ENCODE assay signal across 11 mouse cellular contexts in genomic region chr9:48755438-48756070, GRCm38 (mm10).
A peak's percentile ranks its signal among the peaks of the same experiment; 100 is the strongest.
DNase-seq lines count a peak whose midpoint lies in the region; ATAC-seq and TF ChIP-seq lines count a peak whose summit lies in the region.
"Had no signal": no experiment of that assay in that cellular context is flagged by ENCODE, and none has a peak within 500 bp of the region (broad histone marks: within the 10 kb centered on the region; RNA-seq: fewer than 3 reads in every experiment).

No protein-coding gene starts in this region.

- DNase-seq in forebrain, embryonic 11.5 days (ENCODE audit: low spot score) = no peak
- DNase-seq in lung, postnatal 0 days (ENCODE audit: low spot score) = no peak
- DNase-seq in lung, postnatal 36 days = no peak
- DNase-seq in hindbrain, postnatal 0 days (ENCODE audit: low spot score) = no peak
- no peak for DNase-seq in frontal cortex, postnatal 14 days (ENCODE audit: low spot score in 2 of 2)
- DNase-seq in kidney, adult 11 months = no peak
- DNase-seq: gastrocnemius, postnatal 25 days; heart, postnatal 4 days had no signal

- no peak overlapping the region for H3K4me3 ChIP-seq in forebrain, embryonic 11.5 days (ENCODE audit: low read depth, low read length)
- H3K4me3 ChIP-seq in forebrain, embryonic 15.5 days = no peak overlapping the region
- no peak overlapping the region for H3K4me3 ChIP-seq in lung, postnatal 0 days (ENCODE audit: low read depth, low read length)
- H3K4me3 ChIP-seq in hindbrain, postnatal 0 days (ENCODE audit: low read length) = no peak overlapping the region
- H3K4me3 ChIP-seq in neural tube, embryonic 12.5 days = no peak overlapping the region
- H3K4me3 ChIP-seq: limb, embryonic 15.5 days had no signal

- TF ChIP-seq CTCF in lung, postnatal 0 days (IDR thresholded peaks at IDR 0.05) = no peak
- no peak for TF ChIP-seq CTCF in hindbrain, postnatal 0 days (IDR thresholded peaks at IDR 0.05; ENCODE audit: low read depth)

- ATAC-seq in forebrain, embryonic 11.5 days (replicated peaks; ENCODE audit: low FRiP score) = peak; percentile 30; the same call in 1 of the 2 replicates
- ATAC-seq in forebrain, embryonic 15.5 days (replicated peaks) = no peak
- ATAC-seq in lung, postnatal 0 days = no peak
- ATAC-seq in hindbrain, postnatal 0 days = no peak
- peak; percentile 29; the same call in 1 of the 2 replicates for ATAC-seq in neural tube, embryonic 12.5 days (ENCODE audit: low FRiP score, low read depth)

- peak overlapping the region; percentile 58; the same call in 1 of the 2 replicates for H3K27ac ChIP-seq in forebrain, embryonic 11.5 days (ENCODE audit: low read depth, low read length)
- H3K27ac ChIP-seq in forebrain, embryonic 15.5 days (replicated peaks) = no peak overlapping the region
- H3K27ac ChIP-seq in lung, postnatal 0 days (ENCODE audit: low read length) = peak overlapping the region; percentile 29
- H3K27ac ChIP-seq in hindbrain, postnatal 0 days = no peak overlapping the region; the same call in 1 of the 2 replicates
- 0 out of 2 replicates have a peak overlapping the region, but pooled peaks have one; percentile 26 for H3K27ac ChIP-seq in neural tube, embryonic 12.5 days
- H3K27ac ChIP-seq: limb, embryonic 15.5 days had no signal

- no peak overlapping the region for H3K4me2 ChIP-seq in forebrain, embryonic 11.5 days (ENCODE audit: low read depth, low read length, severe bottlenecking)
- H3K4me2 ChIP-seq in forebrain, embryonic 15.5 days (replicated peaks) = no peak overlapping the region
- H3K4me2 ChIP-seq in lung, postnatal 0 days (replicated peaks; ENCODE audit: low read depth, low read length) = no peak overlapping the region
- no peak overlapping the region for H3K4me2 ChIP-seq in hindbrain, postnatal 0 days (ENCODE audit: low read depth, low read length)
- peak overlapping the region; percentile 31 for H3K4me2 ChIP-seq in neural tube, embryonic 12.5 days (replicated peaks)
- H3K4me2 ChIP-seq: limb, embryonic 15.5 days had no signal

- 22% methylated on average over 9 of the region's 9 CpGs for WGBS in forebrain, embryonic 11.5 days
- 23% methylated on average over 9 of the region's 9 CpGs for WGBS in forebrain, embryonic 15.5 days
- WGBS in lung, postnatal 0 days = 40% methylated on average over 9 of the region's 9 CpGs
- WGBS in hindbrain, postnatal 0 days = 50% methylated on average over 9 of the region's 9 CpGs
- WGBS in neural tube, embryonic 12.5 days = 15% methylated on average over 9 of the region's 9 CpGs

- H3K27me3 ChIP-seq in forebrain, embryonic 11.5 days (ENCODE audit: control insufficient read depth, insufficient read depth, low read length) = no peaks in the 10 kb centered on the region
- H3K27me3 ChIP-seq in forebrain, embryonic 15.5 days = no peaks in the 10 kb centered on the region
- no peaks in the 10 kb centered on the region for H3K27me3 ChIP-seq in lung, postnatal 0 days (replicated peaks; ENCODE audit: insufficient read depth, low read length)
- no peaks in the 10 kb centered on the region for H3K27me3 ChIP-seq in hindbrain, postnatal 0 days (ENCODE audit: insufficient read depth, low read length)
- peaks cover 8% of the 10 kb centered on the region for H3K27me3 ChIP-seq in neural tube, embryonic 12.5 days (replicated peaks)

- peaks cover 10% of the 10 kb centered on the region for H3K4me1 ChIP-seq in forebrain, embryonic 11.5 days (replicated peaks; ENCODE audit: control insufficient read depth, insufficient read depth, low read length)
- peaks cover 22% of the 10 kb centered on the region for H3K4me1 ChIP-seq in forebrain, embryonic 15.5 days
- peaks cover 48% of the 10 kb centered on the region for H3K4me1 ChIP-seq in lung, postnatal 0 days (ENCODE audit: insufficient read depth, low read depth, low read length)
- peaks cover 13% of the 10 kb centered on the region; the same call in 1 of the 2 replicates for H3K4me1 ChIP-seq in hindbrain, postnatal 0 days (ENCODE audit: insufficient read depth, low read length)
- H3K4me1 ChIP-seq in neural tube, embryonic 12.5 days = peaks cover 39% of the 10 kb centered on the region

- no peak for TF ChIP-seq EP300 in lung, postnatal 0 days (IDR thresholded peaks at IDR 0.05)

- H3K9me3 ChIP-seq in forebrain, embryonic 11.5 days (ENCODE audit: control insufficient read depth, low read length) = no peaks in the 10 kb centered on the region
- no peaks in the 10 kb centered on the region for H3K9me3 ChIP-seq in forebrain, embryonic 15.5 days
- H3K9me3 ChIP-seq in lung, postnatal 0 days (ENCODE audit: low read length) = no peaks in the 10 kb centered on the region
- H3K9me3 ChIP-seq in hindbrain, postnatal 0 days (ENCODE audit: low read length) = no peaks in the 10 kb centered on the region
- no peaks in the 10 kb centered on the region for H3K9me3 ChIP-seq in neural tube, embryonic 12.5 days
- H3K9me3 ChIP-seq: limb, embryonic 15.5 days had no signal

- H3K36me3 ChIP-seq in forebrain, embryonic 11.5 days (ENCODE audit: control insufficient read depth, insufficient read depth, low read length) = no peaks in the 10 kb centered on the region
- no peaks in the 10 kb centered on the region for H3K36me3 ChIP-seq in forebrain, embryonic 15.5 days
- no peaks in the 10 kb centered on the region for H3K36me3 ChIP-seq in lung, postnatal 0 days (ENCODE audit: insufficient read depth, low read length)
- no peaks in the 10 kb centered on the region for H3K36me3 ChIP-seq in hindbrain, postnatal 0 days (ENCODE audit: insufficient read depth, low read length)
- H3K36me3 ChIP-seq in neural tube, embryonic 12.5 days = no peaks in the 10 kb centered on the region
- H3K36me3 ChIP-seq: limb, embryonic 15.5 days had no signal

- H3K9ac ChIP-seq in forebrain, embryonic 11.5 days (ENCODE audit: low read length) = no peak overlapping the region
- no peak overlapping the region for H3K9ac ChIP-seq in forebrain, embryonic 15.5 days (replicated peaks)
- no peak overlapping the region for H3K9ac ChIP-seq in lung, postnatal 0 days (replicated peaks; ENCODE audit: low read depth)
- 0 out of 2 replicates have a peak overlapping the region, but pooled peaks have one; percentile 3 for H3K9ac ChIP-seq in hindbrain, postnatal 0 days (replicated peaks; ENCODE audit: low read length)
- no peak overlapping the region for H3K9ac ChIP-seq in neural tube, embryonic 12.5 days
- H3K9ac ChIP-seq: limb, embryonic 15.5 days had no signal

Comparison
In these comparisons a context has a peak if more than half of its experiments do, and no peak if none do; other contexts are left out.
1. ATAC-seq: peak in forebrain, embryonic 11.5 days (single experiment) and neural tube, embryonic 12.5 days (single experiment); none in forebrain, embryonic 15.5 days (single experiment), lung, postnatal 0 days (single experiment) and hindbrain, postnatal 0 days (single experiment).
2. H3K27ac ChIP-seq: peak in forebrain, embryonic 11.5 days (single experiment), lung, postnatal 0 days (single experiment) and neural tube, embryonic 12.5 days (single experiment); none in forebrain, embryonic 15.5 days (single experiment) and hindbrain, postnatal 0 days (single experiment).